Mouse (Mus musculus): ENCODE data around the gene Rbm12. TPM values are rescaled to one million over a fixed set of nuclear protein-coding genes. Genes with fewer than 3 reads are reported as not detected.

Gene Rbm12
- 9.2 and 12.6 TPM in 2 replicates for polyA plus RNA-seq (2012; rRNA removed)

GRCm38 (mm10) chr2:156111358-156112079 is at the start of gene Rbm12, which contains the start of gene Cpne1:
Gene Rbm12, minus strand, starts transcription at chr2:156111978.
Gene Cpne1, minus strand, starts transcription at chr2:156111965.
- WGBS: 1% methylated on average over 74 of the region's 74 CpGs
- Histone ChIP-seq H3K27ac (ENCODE audit: insufficient read depth, low read length) (peak within 1 kb of the TSS; percentile 88), H3K27me3 (ENCODE audit: control insufficient read depth, insufficient read depth, low read length) (no peaks in the 10 kb centered on the region), H3K4me1 (ENCODE audit: control insufficient read depth, insufficient read depth, low read length) (no peaks in the 10 kb centered on the region), H3K4me3 (replicated peaks; ENCODE audit: insufficient read depth, low read depth, low read length) (peak within 1 kb of the TSS; percentile 83)
- TF ChIP-seq POLR2A (IDR thresholded peaks at IDR 0.05; ENCODE audit: borderline replicate concordance, insufficient read depth, low read length) (peak; percentile 76; the same call in 1 of the 2 replicates), CTCF (IDR thresholded peaks at IDR 0.05; ENCODE audit: borderline replicate concordance, insufficient read depth, low read depth, low read length) (no peak)
- peak; percentile 90 to 93 for DNase-seq

GRCm38 (mm10) chr2:156151538-156151937 is 39.8 kb upstream of the Rbm12 start:
- DNase-seq: peak in 1 of 2 experiments; percentile 14
- no peaks in the 10 kb centered on the region for H3K4me1 ChIP-seq (ENCODE audit: control insufficient read depth, insufficient read depth, low read length)
- no peak overlapping the region for H3K4me3 ChIP-seq (replicated peaks; ENCODE audit: insufficient read depth, low read depth, low read length)
- TF ChIP-seq POLR2A (IDR thresholded peaks at IDR 0.05; ENCODE audit: borderline replicate concordance, insufficient read depth, low read length): no peak
- peak; percentile 19; the same call in 1 of the 2 replicates for TF ChIP-seq CTCF (IDR thresholded peaks at IDR 0.05; ENCODE audit: borderline replicate concordance, insufficient read depth, low read depth, low read length)
- H3K27ac ChIP-seq (ENCODE audit: insufficient read depth, low read length): no peak overlapping the region
- H3K27me3 ChIP-seq (ENCODE audit: control insufficient read depth, insufficient read depth, low read length): no peaks in the 10 kb centered on the region

DNA sequence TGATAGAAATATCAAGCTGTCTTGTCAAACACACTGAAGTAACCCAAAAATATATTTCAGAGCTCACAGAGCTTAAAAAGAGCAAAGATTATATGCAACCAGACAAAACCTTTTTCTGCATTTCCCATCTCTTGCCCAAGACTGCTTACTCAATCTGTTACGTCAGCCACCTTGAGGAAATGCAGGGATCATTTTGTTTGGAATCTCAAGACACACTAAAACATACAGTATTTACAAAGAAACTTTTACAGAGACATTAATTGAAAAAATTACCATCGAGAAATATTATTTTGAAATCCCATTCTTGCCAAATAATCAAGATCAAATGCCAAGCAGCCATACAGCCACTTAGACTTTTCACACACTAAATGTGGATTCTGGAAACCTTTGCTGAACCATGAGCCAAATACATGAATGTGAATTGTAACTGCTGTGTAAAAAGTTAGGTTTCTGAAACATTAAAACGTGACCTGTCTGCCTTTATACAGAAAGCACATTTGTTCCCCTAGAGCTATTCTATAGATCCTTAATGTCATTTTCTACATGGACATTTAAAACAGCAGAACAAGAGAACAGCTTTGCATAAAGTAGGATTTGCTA is 35.6 kb upstream of the Rbm12 start:
- Histone ChIP-seq H3K27ac (ENCODE audit: insufficient read depth, low read length) (no peak overlapping the region), H3K4me3 (replicated peaks; ENCODE audit: insufficient read depth, low read depth, low read length) (no peak overlapping the region), H3K4me1 (ENCODE audit: control insufficient read depth, insufficient read depth, low read length) (no peaks in the 10 kb centered on the region), H3K27me3 (ENCODE audit: control insufficient read depth, insufficient read depth, low read length) (no peaks in the 10 kb centered on the region)
- DNase-seq: no peak
- 77% methylated on average over 3 of the region's 3 CpGs for WGBS
- no peak for TF ChIP-seq POLR2A (IDR thresholded peaks at IDR 0.05; ENCODE audit: borderline replicate concordance, insufficient read depth, low read length)
- TF ChIP-seq CTCF (IDR thresholded peaks at IDR 0.05; ENCODE audit: borderline replicate concordance, insufficient read depth, low read depth, low read length): no peak

- 47% methylated on average over 5 of the region's 5 CpGs for WGBS
- Histone ChIP-seq H3K4me1 (ENCODE audit: control insufficient read depth, insufficient read depth, low read length) (no peaks in the 10 kb centered on the region), H3K27me3 (ENCODE audit: control insufficient read depth, insufficient read depth, low read length) (no peaks in the 10 kb centered on the region), H3K27ac (ENCODE audit: insufficient read depth, low read length) (no peak overlapping the region), H3K4me3 (replicated peaks; ENCODE audit: insufficient read depth, low read depth, low read length) (no peak overlapping the region)
- no peak for TF ChIP-seq CTCF (IDR thresholded peaks at IDR 0.05; ENCODE audit: borderline replicate concordance, insufficient read depth, low read depth, low read length)
- no peak for TF ChIP-seq POLR2A (IDR thresholded peaks at IDR 0.05; ENCODE audit: borderline replicate concordance, insufficient read depth, low read length)
- DNase-seq: no peak
These were observed 34.7 kb upstream of the Rbm12 start for GRCm38 (mm10) chr2:156146272-156146989.

DNA sequence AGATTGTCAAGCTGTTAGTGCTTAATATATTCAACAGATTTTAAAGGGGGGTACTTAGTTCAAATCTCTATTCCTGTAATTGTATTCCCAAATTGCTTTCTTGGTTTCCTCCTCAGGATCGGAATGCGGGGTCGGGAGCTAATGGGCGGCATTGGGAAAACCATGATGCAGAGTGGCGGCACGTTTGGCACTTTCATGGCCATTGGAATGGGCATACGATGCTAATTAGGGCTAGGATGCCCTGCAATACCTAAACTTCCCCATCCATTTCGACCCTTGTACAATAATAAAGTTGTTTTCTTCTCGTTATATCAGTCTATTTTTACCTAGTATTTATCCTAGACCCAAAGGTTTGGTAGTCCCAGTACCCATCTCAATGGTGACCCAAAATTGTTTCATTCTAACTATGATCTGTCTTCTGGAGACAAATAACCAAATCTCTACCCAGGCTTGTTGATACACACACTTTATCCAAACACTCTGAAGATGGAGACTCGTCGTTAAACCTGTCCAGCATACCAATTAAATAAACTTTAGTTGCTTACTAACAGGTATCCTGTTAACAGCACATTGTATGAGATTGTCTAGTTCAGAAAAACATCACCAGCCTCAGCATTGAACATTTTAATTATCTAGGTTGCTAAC is 33.8 kb upstream of the Rbm12 start:
- 64% methylated on average over 11 of the region's 11 CpGs for WGBS
- Histone ChIP-seq H3K4me3 (replicated peaks; ENCODE audit: insufficient read depth, low read depth, low read length) (no peak overlapping the region), H3K27me3 (ENCODE audit: control insufficient read depth, insufficient read depth, low read length) (no peaks in the 10 kb centered on the region), H3K4me1 (ENCODE audit: control insufficient read depth, insufficient read depth, low read length) (no peaks in the 10 kb centered on the region), H3K27ac (ENCODE audit: insufficient read depth, low read length) (no peak overlapping the region)
- no peak for DNase-seq
- TF ChIP-seq CTCF (IDR thresholded peaks at IDR 0.05; ENCODE audit: borderline replicate concordance, insufficient read depth, low read depth, low read length) (no peak), POLR2A (IDR thresholded peaks at IDR 0.05; ENCODE audit: borderline replicate concordance, insufficient read depth, low read length) (no peak)

DNA sequence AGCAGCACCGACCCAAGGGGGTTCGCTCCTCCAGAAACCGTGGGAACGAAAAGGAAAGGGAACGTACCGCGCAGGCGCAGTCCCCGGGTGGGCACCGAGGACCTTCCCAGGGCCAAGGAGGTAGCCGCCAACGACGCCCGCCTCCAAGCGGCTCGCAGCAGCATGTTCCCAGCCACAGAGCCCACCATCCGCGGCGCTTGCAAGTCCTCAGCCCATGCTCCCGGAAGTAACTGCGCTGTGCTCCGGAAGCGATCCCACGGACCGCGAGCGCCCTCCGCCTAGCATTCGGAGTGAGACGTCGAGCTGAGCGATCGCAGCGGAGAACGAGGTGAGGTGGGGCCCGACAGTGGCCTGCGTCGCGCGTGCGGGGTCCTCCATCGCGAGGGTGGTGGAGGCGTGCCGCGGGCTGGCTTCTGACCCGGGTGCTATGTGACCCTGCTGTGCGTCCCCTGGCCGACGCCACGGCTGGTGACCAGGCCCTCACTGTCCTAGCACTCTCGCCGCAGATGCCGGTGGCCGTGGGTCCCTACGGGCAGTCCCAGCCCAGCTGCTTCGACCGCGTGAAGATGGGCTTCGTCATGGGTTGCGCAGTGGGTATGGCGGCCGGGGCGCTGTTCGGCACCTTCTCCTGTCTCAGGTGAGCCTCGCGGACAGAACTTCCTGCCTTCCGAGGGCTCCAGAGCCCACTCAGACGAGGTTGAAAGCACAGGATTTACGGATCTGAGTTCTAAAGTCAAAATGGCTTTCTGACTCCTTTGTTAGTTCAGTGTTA is 32.4 kb upstream of the Rbm12 start, which contains the start of the genes Romo1 and Nfs1:
TSS of gene Romo1 (plus strand) at position 87 of the 772 bp plus-strand sequence.
TSS of gene Nfs1 (minus strand) at position 234 of the 772 bp plus-strand sequence.
- TF ChIP-seq CTCF (IDR thresholded peaks at IDR 0.05; ENCODE audit: borderline replicate concordance, insufficient read depth, low read depth, low read length) (peak; percentile 9; the same call in 1 of the 2 replicates), POLR2A (IDR thresholded peaks at IDR 0.05; ENCODE audit: borderline replicate concordance, insufficient read depth, low read length) (peak; percentile 70; the same call in 1 of the 2 replicates)
- WGBS: under 1% methylated on average over 70 of the region's 70 CpGs

More for the DNA sequence above, 32.4 kb upstream of the Rbm12 start, which contains the start of the genes Romo1 and Nfs1:
- DNase-seq: peak; percentile 88 to 91
- H3K4me3 ChIP-seq (replicated peaks; ENCODE audit: insufficient read depth, low read depth, low read length): peak within 1 kb of the TSS; percentile 85
- no peaks in the 10 kb centered on the region for H3K4me1 ChIP-seq (ENCODE audit: control insufficient read depth, insufficient read depth, low read length)
- peak within 1 kb of the TSS; percentile 54; the same call in 1 of the 2 replicates for H3K27ac ChIP-seq (ENCODE audit: insufficient read depth, low read length)
- H3K27me3 ChIP-seq (ENCODE audit: control insufficient read depth, insufficient read depth, low read length): no peaks in the 10 kb centered on the region
